Mouse (Mus musculus): ENCODE measurements around the gene Snx29. TPM values are rescaled to one million over a fixed set of nuclear protein-coding genes. Genes with fewer than 3 reads are reported as not detected.

The Snx29 gene
- polyA plus RNA-seq, 1 experiment from 2014 or later: 14.3 TPM

GRCm38 (mm10) chr16:11396570-11396969 is 73.9 kb downstream of the Snx29 start:
- H3K27me3 ChIP-seq (ENCODE audit: control insufficient read depth, insufficient read depth, low read length): no peaks in the 10 kb centered on the region
- H3K9me3 ChIP-seq (ENCODE audit: control insufficient read depth, low read length): no peaks in the 10 kb centered on the region
- H3K4me1 ChIP-seq (replicated peaks; ENCODE audit: control insufficient read depth, insufficient read depth, low read length): no peaks in the 10 kb centered on the region
- WGBS: 61% methylated on average over 2 of the region's 2 CpGs
- no peak overlapping the region for H3K9ac ChIP-seq
- H3K36me3 ChIP-seq (replicated peaks; ENCODE audit: control insufficient read depth, insufficient read depth): peaks cover 12% of the 10 kb centered on the region; the same call in 1 of the 2 replicates
- no peak overlapping the region for H3K4me3 ChIP-seq (replicated peaks; ENCODE audit: low read length)
- no peak overlapping the region for H3K27ac ChIP-seq
- H3K4me2 ChIP-seq (replicated peaks): no peak overlapping the region
- DNase-seq (ENCODE audit: low spot score) (no peak), ATAC-seq (ENCODE audit: low FRiP score) (no peak)

- Histone ChIP-seq H3K9ac (no peak overlapping the region), H3K27me3 (ENCODE audit: control insufficient read depth, insufficient read depth, low read length) (no peaks in the 10 kb centered on the region), H3K4me3 (replicated peaks; ENCODE audit: low read length) (no peak overlapping the region), H3K4me2 (replicated peaks) (no peak overlapping the region), H3K4me1 (replicated peaks; ENCODE audit: control insufficient read depth, insufficient read depth, low read length) (no peaks in the 10 kb centered on the region), H3K27ac (no peak overlapping the region), H3K9me3 (ENCODE audit: control insufficient read depth, low read length) (no peaks in the 10 kb centered on the region), H3K36me3 (replicated peaks; ENCODE audit: control insufficient read depth, insufficient read depth) (peaks cover 32% of the 10 kb centered on the region)
- DNase-seq (ENCODE audit: low spot score) (no peak), ATAC-seq (ENCODE audit: low FRiP score) (no peak)
- 81% methylated on average over 4 of the region's 4 CpGs for WGBS
Measured at GRCm38 (mm10) chr16:11399386-11399785, 76.7 kb downstream of the Snx29 start.

- H3K9me3 ChIP-seq (ENCODE audit: control insufficient read depth, low read length): no peaks in the 10 kb centered on the region
- DNase-seq (ENCODE audit: low spot score): no peak
- no peak for ATAC-seq (ENCODE audit: low FRiP score)
- H3K36me3 ChIP-seq (replicated peaks; ENCODE audit: control insufficient read depth, insufficient read depth): peaks cover 35% of the 10 kb centered on the region
- WGBS: 93% methylated on average over 6 of the region's 6 CpGs
- no peaks in the 10 kb centered on the region for H3K4me1 ChIP-seq (replicated peaks; ENCODE audit: control insufficient read depth, insufficient read depth, low read length)
- no peak overlapping the region for H3K4me3 ChIP-seq (replicated peaks; ENCODE audit: low read length)
- H3K4me2 ChIP-seq (replicated peaks): no peak overlapping the region
- H3K27ac ChIP-seq: no peak overlapping the region
- no peaks in the 10 kb centered on the region for H3K27me3 ChIP-seq (ENCODE audit: control insufficient read depth, insufficient read depth, low read length)
- H3K9ac ChIP-seq: no peak overlapping the region
Measured at GRCm38 (mm10) chr16:11399845-11400565, 77.3 kb downstream of the Snx29 start.

GRCm38 (mm10) chr16:11400936-11401335 is 78.2 kb downstream of the Snx29 start:
- Histone ChIP-seq H3K9me3 (ENCODE audit: control insufficient read depth, low read length) (no peaks in the 10 kb centered on the region), H3K36me3 (replicated peaks; ENCODE audit: control insufficient read depth, insufficient read depth) (peaks cover 35% of the 10 kb centered on the region), H3K27ac (no peak overlapping the region), H3K4me2 (replicated peaks) (no peak overlapping the region), H3K4me3 (replicated peaks; ENCODE audit: low read length) (no peak overlapping the region), H3K4me1 (replicated peaks; ENCODE audit: control insufficient read depth, insufficient read depth, low read length) (no peaks in the 10 kb centered on the region), H3K27me3 (ENCODE audit: control insufficient read depth, insufficient read depth, low read length) (no peaks in the 10 kb centered on the region), H3K9ac (no peak overlapping the region)
- ATAC-seq (ENCODE audit: low FRiP score) (no peak), DNase-seq (ENCODE audit: low spot score) (no peak)
- WGBS: 69% methylated on average over 7 of the region's 7 CpGs

- Histone ChIP-seq H3K4me1 (replicated peaks; ENCODE audit: control insufficient read depth, insufficient read depth, low read length) (no peaks in the 10 kb centered on the region), H3K4me2 (replicated peaks) (no peak overlapping the region), H3K9me3 (ENCODE audit: control insufficient read depth, low read length) (no peaks in the 10 kb centered on the region), H3K4me3 (replicated peaks; ENCODE audit: low read length) (no peak overlapping the region), H3K27ac (no peak overlapping the region), H3K27me3 (ENCODE audit: control insufficient read depth, insufficient read depth, low read length) (no peaks in the 10 kb centered on the region), H3K36me3 (replicated peaks; ENCODE audit: control insufficient read depth, insufficient read depth) (peaks cover 35% of the 10 kb centered on the region), H3K9ac (no peak overlapping the region)
- DNase-seq (ENCODE audit: low spot score) (no peak), ATAC-seq (ENCODE audit: low FRiP score) (no peak)
- 86% methylated on average over 3 of the region's 3 CpGs for WGBS
Measured at GRCm38 (mm10) chr16:11405193-11405592, 82.5 kb downstream of the Snx29 start.

- Histone ChIP-seq H3K9ac (no peak overlapping the region), H3K27me3 (ENCODE audit: control insufficient read depth, insufficient read depth, low read length) (no peaks in the 10 kb centered on the region), H3K4me3 (replicated peaks; ENCODE audit: low read length) (no peak overlapping the region), H3K27ac (no peak overlapping the region), H3K4me1 (replicated peaks; ENCODE audit: control insufficient read depth, insufficient read depth, low read length) (no peaks in the 10 kb centered on the region), H3K4me2 (replicated peaks) (no peak overlapping the region), H3K9me3 (ENCODE audit: control insufficient read depth, low read length) (no peaks in the 10 kb centered on the region), H3K36me3 (replicated peaks; ENCODE audit: control insufficient read depth, insufficient read depth) (peaks cover 27% of the 10 kb centered on the region)
- no peak for DNase-seq (ENCODE audit: low spot score)
- ATAC-seq (ENCODE audit: low FRiP score): no peak
- 89% methylated on average over 5 of the region's 5 CpGs for WGBS
Measured at GRCm38 (mm10) chr16:11406201-11406600, 83.5 kb downstream of the Snx29 start.

- no peak overlapping the region for H3K4me2 ChIP-seq (replicated peaks)
- no peaks in the 10 kb centered on the region for H3K4me1 ChIP-seq (replicated peaks; ENCODE audit: control insufficient read depth, insufficient read depth, low read length)
- DNase-seq (ENCODE audit: low spot score): no peak
- H3K27ac ChIP-seq: no peak overlapping the region
- peaks cover 23% of the 10 kb centered on the region for H3K36me3 ChIP-seq (replicated peaks; ENCODE audit: control insufficient read depth, insufficient read depth)
- no peak overlapping the region for H3K9ac ChIP-seq
- no peak for ATAC-seq (ENCODE audit: low FRiP score)
- 88% methylated on average over 9 of the region's 9 CpGs for WGBS
- H3K4me3 ChIP-seq (replicated peaks; ENCODE audit: low read length): no peak overlapping the region
- H3K9me3 ChIP-seq (ENCODE audit: control insufficient read depth, low read length): no peaks in the 10 kb centered on the region
- H3K27me3 ChIP-seq (ENCODE audit: control insufficient read depth, insufficient read depth, low read length): no peaks in the 10 kb centered on the region
Measured at GRCm38 (mm10) chr16:11406622-11407021, 83.9 kb downstream of the Snx29 start.

GRCm38 (mm10) chr16:11407932-11408620 is 85.4 kb downstream of the Snx29 start:
- 86% methylated on average over 8 of the region's 8 CpGs for WGBS
- H3K27me3 ChIP-seq (ENCODE audit: control insufficient read depth, insufficient read depth, low read length): no peaks in the 10 kb centered on the region
- no peaks in the 10 kb centered on the region for H3K9me3 ChIP-seq (ENCODE audit: control insufficient read depth, low read length)
- no peak overlapping the region for H3K4me2 ChIP-seq (replicated peaks)
- peaks cover 22% of the 10 kb centered on the region for H3K36me3 ChIP-seq (replicated peaks; ENCODE audit: control insufficient read depth, insufficient read depth)
- no peak overlapping the region for H3K4me3 ChIP-seq (replicated peaks; ENCODE audit: low read length)
- H3K9ac ChIP-seq: no peak overlapping the region
- no peaks in the 10 kb centered on the region for H3K4me1 ChIP-seq (replicated peaks; ENCODE audit: control insufficient read depth, insufficient read depth, low read length)
- ATAC-seq (ENCODE audit: low FRiP score) (no peak), DNase-seq (ENCODE audit: low spot score) (no peak)
- H3K27ac ChIP-seq: no peak overlapping the region

- H3K4me2 ChIP-seq (replicated peaks): no peak overlapping the region
- H3K9ac ChIP-seq: no peak overlapping the region
- WGBS: 97% methylated on average over 4 of the region's 4 CpGs
- H3K9me3 ChIP-seq (ENCODE audit: control insufficient read depth, low read length): no peaks in the 10 kb centered on the region
- no peak overlapping the region for H3K4me3 ChIP-seq (replicated peaks; ENCODE audit: low read length)
- no peaks in the 10 kb centered on the region for H3K27me3 ChIP-seq (ENCODE audit: control insufficient read depth, insufficient read depth, low read length)
- no peak overlapping the region for H3K27ac ChIP-seq
- DNase-seq (ENCODE audit: low spot score) (no peak), ATAC-seq (ENCODE audit: low FRiP score) (no peak)
- H3K36me3 ChIP-seq (replicated peaks; ENCODE audit: control insufficient read depth, insufficient read depth): peaks cover 20% of the 10 kb centered on the region
- H3K4me1 ChIP-seq (replicated peaks; ENCODE audit: control insufficient read depth, insufficient read depth, low read length): no peaks in the 10 kb centered on the region
Measured at GRCm38 (mm10) chr16:11408726-11409125, 86.0 kb downstream of the Snx29 start.
